ENCODE assay signal across 8 mouse cellular contexts in the genomic region with DNA sequence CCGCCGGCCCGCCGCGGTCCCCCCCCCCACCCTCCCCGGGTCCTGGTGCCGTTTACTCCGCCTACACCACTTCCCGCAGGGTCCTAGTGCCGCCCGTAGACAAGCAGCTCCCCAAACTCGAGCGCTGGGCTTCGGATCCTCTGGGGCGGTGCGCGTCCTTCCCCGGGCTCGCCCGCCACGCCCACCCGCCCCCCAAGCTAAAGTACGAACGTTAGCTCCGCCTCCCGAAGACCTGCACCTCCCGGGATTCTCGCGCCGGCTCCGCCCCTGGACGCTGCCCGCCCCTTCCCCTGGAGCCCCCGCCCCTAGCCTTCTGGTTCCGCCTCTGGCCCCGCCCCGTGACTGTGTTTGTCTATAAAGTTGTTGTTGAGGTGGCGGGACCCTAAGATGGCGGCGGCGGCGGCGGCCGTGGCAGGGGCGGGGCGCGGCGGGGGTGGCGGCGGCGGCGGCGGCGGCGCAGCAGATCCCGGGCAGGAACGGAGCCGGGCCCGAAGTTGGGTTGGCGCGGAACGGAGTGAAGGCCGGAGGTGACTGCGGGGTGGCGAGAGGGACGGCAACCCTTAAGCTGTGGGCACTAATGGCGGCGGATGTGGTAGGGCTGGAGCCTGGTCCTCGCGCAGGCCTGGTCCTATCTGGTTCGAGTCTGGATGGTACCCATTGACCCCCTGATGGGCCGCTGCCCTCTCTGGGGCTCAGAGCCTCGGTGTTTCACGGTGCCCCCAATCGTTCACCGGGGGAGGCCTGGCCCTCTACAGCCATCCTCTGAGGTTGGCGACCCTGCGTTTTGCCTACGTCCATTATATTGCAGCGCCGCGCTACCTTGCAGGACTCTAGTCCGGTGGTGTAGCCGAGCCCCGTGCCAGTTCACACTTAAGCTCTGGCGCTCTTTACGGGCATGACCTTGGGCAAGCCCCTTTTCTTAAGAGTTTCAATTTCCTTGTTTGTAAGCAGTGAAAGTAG. TPM values are rescaled to one million over a fixed set of nuclear protein-coding genes. Genes with fewer than 3 reads are reported as not detected.
DNase-seq lines count a peak whose midpoint lies in the region; ATAC-seq and TF ChIP-seq lines count a peak whose summit lies in the region.

A gene (minus strand): TSS at position 198 of the 960 bp plus-strand sequence.
A gene (plus strand): TSS at position 363 of the 960 bp plus-strand sequence.

- H3K79me2 ChIP-seq in liver, adult 2 months (ENCODE audit: control insufficient read depth, insufficient read depth, low read length), result peaks cover 14% of the 10 kb centered on the region; the same call in 1 of the 2 replicates
- H3K79me2 ChIP-seq in myocyte (ENCODE audit: control insufficient read depth, insufficient read depth), result peaks cover 31% of the 10 kb centered on the region

- ATAC-seq in erythroblast, adult 5-6 weeks (replicated peaks; ENCODE audit: low FRiP score, poor library complexity, severe bottlenecking), result peak; percentile 78
- peak; percentile 83 for ATAC-seq in heart, embryonic 11.5 days (replicated peaks; ENCODE audit: insufficient number of reproducible peaks, low FRiP score, low TSS enrichment)
- ATAC-seq in kidney, embryonic 16.5 days (ENCODE audit: low FRiP score, low TSS enrichment), result peak; percentile 95

- peak; percentile 95 for DNase-seq in B cell, adult 2 months
- DNase-seq in brain, adult 2 months (ENCODE audit: low read depth, low spot score), result peak; percentile 99
- DNase-seq in liver, adult 2 months (ENCODE audit: extremely low read depth, low read depth, low spot score), result peak; percentile 88
- DNase-seq in splenic B cell, adult 2 months (ENCODE audit: low read depth, low spot score), result peak; percentile 96

- peaks cover 16% of the 10 kb centered on the region; the same call in 1 of the 2 replicates for H3K36me3 ChIP-seq in heart, embryonic 11.5 days (ENCODE audit: control insufficient read depth, insufficient read depth, low read length)
- H3K36me3 ChIP-seq in kidney, embryonic 16.5 days (ENCODE audit: insufficient read depth, low read length), result peaks cover 36% of the 10 kb centered on the region
- peaks cover under 1% of the 10 kb centered on the region for H3K36me3 ChIP-seq in liver, adult 2 months (ENCODE audit: control insufficient read depth, insufficient read depth, low read length)
- peaks cover 18% of the 10 kb centered on the region for H3K36me3 ChIP-seq in myocyte (ENCODE audit: control insufficient read depth, insufficient read depth)
- H3K36me3 ChIP-seq in splenic B cell, adult 2 months (ENCODE audit: control insufficient read depth, insufficient read depth, low read length, poor library complexity, severe bottlenecking), result peaks cover 3% of the 10 kb centered on the region

- peaks cover 19% of the 10 kb centered on the region for H3K4me1 ChIP-seq in heart, embryonic 11.5 days (ENCODE audit: control insufficient read depth, insufficient read depth, low read length)
- peaks cover 29% of the 10 kb centered on the region for H3K4me1 ChIP-seq in kidney, embryonic 16.5 days (ENCODE audit: insufficient read depth, low read length)
- H3K4me1 ChIP-seq in liver, adult 2 months (ENCODE audit: control insufficient read depth, insufficient read depth, low read length), result peaks cover 14% of the 10 kb centered on the region

- under 1% methylated on average over 77 of the region's 87 CpGs for WGBS in heart, embryonic 11.5 days (ENCODE audit: insufficient replicate concordance)
- under 1% methylated on average over 67 of the region's 87 CpGs for WGBS in kidney, embryonic 16.5 days
- under 1% methylated on average over 77 of the region's 87 CpGs for WGBS in liver, adult 2 months

- no peaks in the 10 kb centered on the region for H3K27me3 ChIP-seq in heart, embryonic 11.5 days (ENCODE audit: control insufficient read depth, insufficient read depth, low read length)
- H3K27me3 ChIP-seq in kidney, embryonic 16.5 days (ENCODE audit: insufficient read depth, low read length), result no peaks in the 10 kb centered on the region
- H3K27me3 ChIP-seq in liver, adult 2 months (ENCODE audit: control insufficient read depth, insufficient read depth, low read length), result no peaks in the 10 kb centered on the region
- H3K27me3 ChIP-seq in myocyte (ENCODE audit: control insufficient read depth, insufficient read depth, insufficient read length), result no peaks in the 10 kb centered on the region
- H3K27me3 ChIP-seq in splenic B cell, adult 2 months (ENCODE audit: control insufficient read depth, insufficient read depth, low read length, poor library complexity, severe bottlenecking), result no peaks in the 10 kb centered on the region

- peak; percentile 36; the same call in 1 of the 2 replicates for TF ChIP-seq POLR2A in liver, adult 2 months (IDR thresholded peaks at IDR 0.05; ENCODE audit: extremely low read depth, insufficient read depth, low read length)
- peak; percentile 64 for TF ChIP-seq POLR2A in myocyte (IDR thresholded peaks at IDR 0.05; ENCODE audit: insufficient read length, low read depth)

- H3K27ac ChIP-seq in heart, embryonic 11.5 days (ENCODE audit: low read depth, low read length), result peak within 1 kb of the TSS; percentile 92
- peak within 1 kb of the TSS; percentile 93 for H3K27ac ChIP-seq in kidney, embryonic 16.5 days (ENCODE audit: low read length)
- H3K27ac ChIP-seq in liver, adult 2 months (replicated peaks; ENCODE audit: insufficient read depth, low read depth, low read length), result peak within 1 kb of the TSS; percentile 83

- no peaks in the 10 kb centered on the region for H3K9me3 ChIP-seq in heart, embryonic 11.5 days (replicated peaks; ENCODE audit: control insufficient read depth, low read length)
- H3K9me3 ChIP-seq in kidney, embryonic 16.5 days (ENCODE audit: low read length), result no peaks in the 10 kb centered on the region

- peak within 1 kb of the TSS; percentile 82 for H3K4me3 ChIP-seq in heart, embryonic 11.5 days (ENCODE audit: low read depth, low read length)
- peak within 1 kb of the TSS; percentile 62 for H3K4me3 ChIP-seq in kidney, embryonic 16.5 days (ENCODE audit: low read length)
- peak within 1 kb of the TSS; percentile 96 for H3K4me3 ChIP-seq in liver, adult 2 months (ENCODE audit: insufficient read depth, low read depth, low read length)
- H3K4me3 ChIP-seq in myocyte, result peak within 1 kb of the TSS; percentile 68

- peak within 1 kb of the TSS; percentile 93 for H3K4me2 ChIP-seq in heart, embryonic 11.5 days
- peak within 1 kb of the TSS; percentile 88 for H3K4me2 ChIP-seq in kidney, embryonic 16.5 days (replicated peaks; ENCODE audit: low read depth, low read length)
- H3K4me2 ChIP-seq in myocyte (ENCODE audit: low read depth), result peak within 1 kb of the TSS; percentile 98

- no peak for TF ChIP-seq CTCF in liver, adult 2 months (IDR thresholded peaks at IDR 0.05; ENCODE audit: low read depth, low read length)

- peak within 1 kb of the TSS; percentile 95 for H3K9ac ChIP-seq in heart, embryonic 11.5 days (ENCODE audit: low read depth, low read length)
- H3K9ac ChIP-seq in kidney, embryonic 16.5 days (replicated peaks; ENCODE audit: low read length), result peak within 1 kb of the TSS; percentile 87
- H3K9ac ChIP-seq in liver, adult 2 months (ENCODE audit: low read depth, low read length), result peak within 1 kb of the TSS; percentile 99

- H3ac ChIP-seq in myocyte (ENCODE audit: control insufficient read depth, insufficient read length), result peak within 1 kb of the TSS; percentile 83

TF ChIP-seq in myocyte, 11 proteins besides CTCF, POLR2A, EP300 and RAD21:
- no peak for TF ChIP-seq CEBPB (IDR thresholded peaks at IDR 0.05; ENCODE audit: insufficient read depth, poor library complexity, severe bottlenecking)

RNA-seq across cellular contexts. Expression of the first gene that starts in this region (rescaled TPM):
- 15.0 and 32.4 TPM in 2 replicates for total RNA-seq in erythroblast, adult 5-6 weeks (2015; ENCODE audit: low replicate concordance)
- 15.8 and 18.0 TPM in 2 replicates for total RNA-seq in erythroblast, adult 5-6 weeks (2017; ENCODE audit: low replicate concordance)
- 138 and 150 TPM in 2 replicates for polyA plus RNA-seq in heart, embryonic 11.5 days (2014; fragmentation: Nextera tagmentation; extraction: Ambion mirVana)
- polyA plus RNA-seq in kidney, embryonic 16.5 days (2015; fragmentation: Nextera tagmentation; extraction: Ambion mirVana), result 226 and 236 TPM in 2 replicates
- total RNA-seq in liver, adult 2 months (2014; rRNA removed), result 67.4 and 80.5 TPM in 2 replicates
- 57.1 and 59.2 TPM in 2 replicates for polyA plus RNA-seq in liver, adult 2 months (2012; rRNA removed)
- 481 TPM for polyA plus RNA-seq in myocyte (2012; fragmentation: generic; extraction: Trizol)

RNA-seq across cellular contexts. Expression of the second gene that starts in this region (rescaled TPM):
- 14.8 and 16.1 TPM in 2 replicates for total RNA-seq in erythroblast, adult 5-6 weeks (2015; ENCODE audit: low replicate concordance)
- 5.3 and 7.7 TPM in 2 replicates for total RNA-seq in erythroblast, adult 5-6 weeks (2017; ENCODE audit: low replicate concordance)
- polyA plus RNA-seq in heart, embryonic 11.5 days (2014; fragmentation: Nextera tagmentation; extraction: Ambion mirVana), result 23.8 and 27.4 TPM in 2 replicates
- 24.0 and 50.8 TPM in 2 replicates for polyA plus RNA-seq in kidney, embryonic 16.5 days (2015; fragmentation: Nextera tagmentation; extraction: Ambion mirVana)
- total RNA-seq in liver, adult 2 months (2014; rRNA removed), result 7.8 and 11.5 TPM in 2 replicates
- 34.1 and 36.6 TPM in 2 replicates for polyA plus RNA-seq in liver, adult 2 months (2012; rRNA removed)
- 69.9 TPM for polyA plus RNA-seq in myocyte (2012; fragmentation: generic; extraction: Trizol)

Comparison
In these comparisons a context has a peak if more than half of its experiments do, and no peak if none do; other contexts are left out.
1. Peak in every context shown above with its lines: DNase-seq, ATAC-seq, H3K4me3 ChIP-seq and H3K27ac ChIP-seq.